Mouse (Mus musculus) lung, postnatal 14 days (tissue): ENCODE measurements around the gene Rbm20.
"Not testable (repeated sequence)": the region's sequence is repeated elsewhere in the genome, so short reads cannot be mapped to it uniquely, and the experiment has no call there.

Experiments
- DNase-seq: peaks from one replicate; pipeline ENCODE4 v3.0.0; 2021

Rbm20 gene

DNA sequence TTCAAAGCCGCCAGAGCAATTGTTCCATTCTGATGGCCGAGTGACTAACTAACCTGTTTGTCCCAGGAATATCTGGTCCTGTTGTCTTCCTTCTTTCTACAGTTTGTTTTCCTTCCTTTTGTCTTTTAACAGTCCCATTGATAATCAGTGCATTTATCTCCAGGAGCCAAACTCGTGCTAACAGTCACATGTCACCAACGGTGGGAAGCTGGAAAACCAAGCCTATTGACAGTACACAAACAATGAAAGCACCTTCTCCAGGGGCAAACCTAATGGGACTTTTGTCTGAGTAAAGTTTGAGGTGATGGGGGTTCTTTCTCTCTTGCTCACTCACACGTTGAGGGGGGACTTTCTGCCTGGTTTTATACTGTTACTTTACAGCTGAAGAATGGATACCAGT is 213.2 kb downstream of the Rbm20 start:
- no peak for DNase-seq

DNA sequence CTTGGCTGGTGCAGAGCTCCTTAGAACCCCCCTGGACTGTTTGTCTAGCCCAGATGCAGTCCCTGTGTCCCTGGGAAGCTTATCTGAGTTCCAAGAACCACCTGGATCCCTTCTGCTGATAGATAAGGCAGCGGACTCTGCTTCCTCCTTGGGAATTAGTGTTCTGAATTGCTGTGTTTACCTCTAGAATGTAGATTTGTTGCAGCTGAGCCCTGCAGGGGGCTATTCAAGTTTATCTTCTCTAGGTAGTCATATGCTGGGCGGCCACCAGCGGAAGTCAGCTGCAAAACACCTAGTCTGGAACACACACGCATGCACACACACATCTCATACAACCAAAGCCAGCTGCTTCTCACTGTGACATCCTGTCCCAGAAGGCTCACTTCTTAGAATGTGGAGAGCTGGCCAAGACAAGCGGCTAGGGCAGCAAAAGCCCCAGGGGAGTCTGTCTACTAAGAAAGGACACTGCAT is 213.7 kb downstream of the Rbm20 start:
- peak; percentile 20 for DNase-seq

DNA sequence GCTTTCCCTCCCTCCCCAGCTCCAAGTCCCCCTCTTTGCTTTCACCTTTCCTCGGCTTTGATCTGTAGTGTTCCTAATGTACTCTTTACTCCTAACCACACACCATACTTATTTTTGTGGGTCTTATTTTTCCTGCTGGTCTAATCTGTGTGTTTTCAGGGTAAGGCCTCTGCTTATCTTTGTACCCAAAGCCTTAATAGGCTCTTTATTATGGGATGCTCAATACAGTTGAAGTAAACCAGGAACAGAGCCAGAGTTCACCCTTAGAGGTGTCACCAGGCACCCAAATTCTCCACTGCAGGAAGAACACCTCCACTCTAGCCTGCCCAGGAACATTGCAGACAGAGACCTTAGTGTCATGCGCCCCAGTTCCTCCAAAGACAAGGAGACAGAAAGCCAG is 214.5 kb downstream of the Rbm20 start:
- DNase-seq, result no peak

DNA sequence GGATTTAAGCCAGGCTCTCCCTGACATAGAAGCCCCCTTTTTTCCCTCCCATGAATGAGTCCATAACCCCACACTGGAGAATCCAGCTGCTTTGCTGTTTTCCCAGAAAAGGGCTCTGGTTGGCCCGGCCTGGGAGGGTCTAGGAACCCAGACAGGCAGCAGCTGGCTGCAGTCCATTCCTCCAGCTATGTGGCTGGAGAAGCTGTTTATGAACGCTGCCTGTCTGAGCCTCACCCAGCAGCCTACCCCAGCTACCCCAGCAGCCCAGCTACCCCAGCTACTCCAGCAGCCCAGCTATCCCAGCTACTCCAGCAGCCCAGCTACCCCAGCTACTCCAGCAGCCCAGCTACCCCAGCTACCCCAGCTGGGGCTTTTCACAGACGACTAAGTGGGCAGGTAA is 215.0 kb downstream of the Rbm20 start, which contains the start of gene Pdcd4:
Gene Pdcd4 (plus strand): TSS at position 171 of the 400 bp plus-strand sequence.
- peak; percentile 43 for DNase-seq

DNA sequence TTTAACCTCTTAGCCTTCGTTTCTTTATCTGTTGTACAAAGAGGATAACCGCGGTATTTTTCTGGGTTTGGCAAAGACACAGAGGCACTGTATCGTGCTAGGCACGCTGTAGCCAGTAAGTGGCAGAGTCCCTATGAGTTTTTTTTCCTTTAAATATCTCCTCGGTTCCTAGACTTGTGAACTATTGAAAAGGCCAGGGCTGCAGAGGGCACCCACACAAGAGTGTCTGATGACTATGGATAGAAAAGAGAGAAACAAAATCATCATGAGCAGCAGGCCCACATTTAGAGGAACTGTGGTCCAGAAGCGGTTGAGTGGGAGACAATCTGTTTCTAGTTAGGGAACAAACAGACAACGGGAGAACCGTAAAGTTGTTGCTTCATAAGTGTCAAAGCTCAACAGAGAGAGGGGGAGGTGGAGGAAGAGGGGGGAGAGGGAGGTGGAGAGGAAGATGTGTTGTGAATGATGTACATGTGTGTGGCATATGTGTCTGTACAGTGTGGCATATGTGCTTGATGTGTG is 215.8 kb downstream of the Rbm20 start:
- DNase-seq, result no peak

DNA sequence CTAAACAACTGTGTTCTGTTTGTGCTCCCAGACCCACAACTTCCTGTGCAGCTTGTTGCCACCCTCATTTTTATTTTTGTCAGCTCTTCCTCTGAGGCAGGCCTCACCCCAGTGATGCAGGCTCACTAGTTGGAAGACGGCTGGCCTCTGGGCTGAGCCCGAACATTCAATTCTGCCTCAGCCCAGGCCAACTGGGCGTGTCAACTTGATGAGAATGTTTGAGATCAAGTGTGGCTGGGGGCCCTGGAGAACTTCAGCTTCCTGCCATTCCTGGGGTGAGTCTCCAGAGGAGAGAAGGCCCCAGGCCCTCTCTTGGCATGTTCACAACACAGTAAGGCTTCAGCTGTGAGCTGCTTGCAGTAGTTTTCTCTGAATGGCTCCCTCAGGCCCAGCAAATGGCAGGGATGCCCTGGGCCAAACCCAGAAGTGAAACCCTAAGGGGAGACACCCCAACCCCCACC is 216.6 kb downstream of the Rbm20 start:
- DNase-seq, result peak; percentile 46

DNA sequence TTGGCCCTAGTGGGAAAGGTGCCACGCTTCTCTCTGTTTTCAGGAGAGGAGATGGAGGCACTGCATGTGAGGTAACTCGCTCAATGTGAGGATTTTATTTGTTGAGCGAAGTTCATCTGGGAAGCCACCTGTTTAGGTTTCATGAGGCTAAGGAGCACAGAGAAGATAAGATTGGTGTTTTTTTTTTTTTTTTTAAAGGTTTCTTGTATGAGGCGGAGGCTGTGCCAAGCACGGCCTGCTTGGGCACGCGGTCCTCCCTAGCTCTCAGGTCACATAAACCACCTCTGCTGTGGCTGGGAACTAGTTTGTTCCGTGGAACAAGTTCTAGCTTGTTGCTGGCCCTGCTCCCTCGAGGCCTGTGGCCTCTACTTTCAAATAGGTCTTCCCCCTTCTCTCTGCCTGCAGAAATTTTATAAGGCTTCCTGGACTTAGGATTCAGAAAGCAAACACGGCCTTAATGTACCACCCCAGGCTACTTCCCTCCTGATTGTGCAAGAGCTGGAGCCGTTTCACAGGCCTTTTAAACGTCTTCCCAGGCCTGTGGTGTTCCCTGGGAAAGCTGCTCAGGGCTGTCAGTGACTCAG is 217.5 kb downstream of the Rbm20 start:
- peak; percentile 41 for DNase-seq

DNA sequence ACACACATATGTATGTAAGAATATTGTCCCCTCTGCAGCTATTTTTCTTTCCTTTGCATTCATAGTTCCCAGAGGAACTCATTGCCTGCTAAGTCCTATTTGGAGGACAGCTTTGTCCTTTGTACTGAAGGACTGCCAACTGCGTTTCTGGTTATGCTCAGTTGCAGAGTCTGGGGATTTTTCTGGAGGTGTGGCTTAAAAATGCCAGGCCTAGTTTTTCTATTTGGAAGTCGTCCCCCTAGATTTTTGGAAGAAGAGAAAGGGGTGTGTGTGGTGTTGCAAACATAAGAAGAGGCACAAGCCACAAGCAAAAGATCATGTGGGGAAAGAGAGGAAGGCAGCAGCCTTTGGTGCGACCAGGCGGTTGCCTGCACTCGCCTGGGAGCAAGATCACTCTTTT is 220.9 kb downstream of the Rbm20 start:
- DNase-seq, result no peak

DNA sequence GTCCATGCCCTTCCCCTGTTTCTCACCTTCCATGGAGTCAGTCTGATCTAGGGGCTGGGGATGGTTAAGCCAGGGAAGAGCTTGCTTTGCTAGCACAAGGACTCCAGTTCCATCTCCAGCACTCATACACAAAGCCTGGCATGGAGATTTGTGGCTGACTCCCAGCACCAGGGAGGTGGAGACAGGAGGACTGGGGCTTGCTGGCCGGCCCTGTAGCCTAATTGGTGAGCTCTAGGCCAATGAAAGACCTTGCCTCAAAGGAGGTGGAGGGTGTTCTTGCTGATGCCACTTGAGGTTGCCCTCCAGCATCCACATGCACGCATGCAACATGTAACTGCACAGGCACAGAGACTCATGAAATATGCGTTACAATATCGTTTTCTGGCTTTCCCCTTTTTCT is 221.4 kb downstream of the Rbm20 start:
- DNase-seq, result no peak

DNA sequence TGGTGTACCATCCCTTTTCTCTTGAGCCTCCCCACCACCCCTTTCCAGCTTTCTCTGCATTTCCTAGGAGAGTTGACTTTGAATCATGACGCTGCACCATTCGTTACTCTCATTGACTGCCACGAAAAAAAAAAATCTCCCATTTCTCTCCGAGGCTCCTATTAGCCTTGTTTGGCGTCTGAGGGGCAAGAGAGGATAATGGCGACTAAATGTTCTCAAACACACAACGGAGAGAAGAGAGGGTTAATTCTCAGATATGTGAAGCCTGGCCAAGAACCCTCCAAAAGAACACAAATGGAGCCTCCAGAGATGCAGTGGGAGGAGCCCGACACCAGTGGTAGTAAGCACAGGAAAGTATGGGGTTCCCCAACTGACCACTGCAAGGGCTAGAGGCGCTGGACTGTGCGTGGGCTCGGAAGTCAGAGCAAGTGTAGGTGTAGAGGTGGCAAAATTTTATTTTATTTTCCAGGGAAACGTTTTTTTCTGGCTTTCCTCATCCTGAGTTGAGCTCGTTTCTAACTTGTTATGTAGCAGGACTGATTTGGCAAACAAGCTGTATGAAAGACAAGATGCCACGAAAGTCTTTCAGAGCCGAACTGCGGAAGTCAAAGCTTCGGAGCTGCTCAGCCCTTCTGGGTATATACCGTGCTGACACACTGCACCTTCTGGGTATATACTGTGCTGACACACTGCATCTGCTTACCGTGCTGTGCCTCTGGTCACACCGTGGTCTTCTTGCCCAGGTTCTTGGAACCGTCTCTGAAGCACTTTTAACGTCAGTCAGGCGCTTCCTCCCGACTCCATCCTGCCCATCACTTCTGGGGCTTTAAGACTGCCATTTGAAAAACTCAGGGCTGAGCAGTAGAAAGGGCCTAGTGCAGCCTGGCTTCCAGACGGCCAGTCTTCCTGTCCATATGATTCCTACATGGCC is 222.1 kb downstream of the Rbm20 start:
- DNase-seq, result no peak

DNA sequence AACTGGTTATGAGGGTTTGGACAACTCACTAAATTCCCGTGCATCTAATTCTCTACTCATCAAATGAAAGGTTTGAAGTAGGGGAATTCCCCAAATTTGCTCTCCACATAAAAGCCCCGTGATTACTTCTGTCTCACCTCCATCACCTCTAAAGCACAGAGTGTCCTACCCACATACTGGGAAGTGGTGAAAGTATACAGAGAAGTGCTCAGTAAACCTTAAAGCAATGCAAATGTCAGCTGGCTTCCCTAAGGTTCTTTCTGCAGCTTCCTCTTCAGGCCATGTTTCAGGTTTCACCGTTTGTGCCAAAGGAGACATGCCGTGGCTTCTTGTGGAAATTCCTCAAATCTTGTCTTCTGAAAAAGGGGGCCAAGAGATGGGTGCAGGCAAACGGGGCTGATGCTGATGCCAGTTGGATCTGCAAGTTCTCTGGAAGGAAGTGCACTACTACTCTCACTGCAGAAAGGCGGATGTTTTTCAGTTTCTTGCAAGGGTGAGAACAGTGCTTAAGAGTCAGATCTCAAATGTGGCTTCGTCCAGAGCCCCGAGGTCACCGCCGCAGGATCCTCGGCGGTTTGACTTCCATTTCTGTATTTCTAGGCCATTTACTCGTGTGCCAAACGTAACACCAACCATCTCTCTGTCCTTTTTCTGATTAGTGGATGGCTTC is 223.0 kb downstream of the Rbm20 start:
- DNase-seq, result no peak

DNA sequence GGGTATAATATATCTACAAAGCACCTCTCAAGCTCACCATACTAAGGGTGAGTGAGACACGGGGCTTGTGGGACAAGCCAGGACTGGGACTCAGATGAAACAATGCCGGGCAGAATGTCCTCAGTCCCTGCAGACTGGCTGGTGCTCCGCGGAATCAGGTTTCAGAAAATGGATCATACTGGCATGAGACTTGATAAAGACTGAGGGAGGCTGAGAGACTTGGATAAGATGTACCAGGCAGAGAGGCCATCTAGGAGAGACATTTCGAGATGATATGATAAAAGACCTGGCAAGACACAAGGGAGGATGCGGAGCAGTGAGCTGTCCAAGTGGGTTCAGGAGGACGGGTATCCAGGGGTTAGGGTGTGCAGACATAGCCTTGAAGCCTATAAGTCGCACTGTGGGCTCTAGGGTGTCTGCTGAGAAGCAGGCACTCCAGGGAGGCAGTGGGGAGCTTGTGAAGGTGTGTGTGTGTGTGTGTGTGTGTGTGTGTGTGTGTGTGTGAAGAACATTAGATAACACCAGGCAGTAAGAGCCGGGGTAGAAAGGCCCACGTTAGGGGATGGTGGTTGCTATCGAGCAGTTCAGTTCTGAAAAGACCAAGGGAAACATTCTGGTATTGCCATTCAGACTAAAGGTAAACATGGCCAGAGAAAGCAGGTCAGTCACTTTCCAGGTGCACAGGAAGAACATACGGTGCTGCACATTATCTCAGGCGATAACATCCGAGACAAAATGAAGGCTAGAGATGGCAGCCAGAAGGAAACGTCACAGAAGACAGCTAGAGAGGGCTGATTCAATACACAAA is 225.0 kb downstream of the Rbm20 start:
- DNase-seq, result no peak

DNA sequence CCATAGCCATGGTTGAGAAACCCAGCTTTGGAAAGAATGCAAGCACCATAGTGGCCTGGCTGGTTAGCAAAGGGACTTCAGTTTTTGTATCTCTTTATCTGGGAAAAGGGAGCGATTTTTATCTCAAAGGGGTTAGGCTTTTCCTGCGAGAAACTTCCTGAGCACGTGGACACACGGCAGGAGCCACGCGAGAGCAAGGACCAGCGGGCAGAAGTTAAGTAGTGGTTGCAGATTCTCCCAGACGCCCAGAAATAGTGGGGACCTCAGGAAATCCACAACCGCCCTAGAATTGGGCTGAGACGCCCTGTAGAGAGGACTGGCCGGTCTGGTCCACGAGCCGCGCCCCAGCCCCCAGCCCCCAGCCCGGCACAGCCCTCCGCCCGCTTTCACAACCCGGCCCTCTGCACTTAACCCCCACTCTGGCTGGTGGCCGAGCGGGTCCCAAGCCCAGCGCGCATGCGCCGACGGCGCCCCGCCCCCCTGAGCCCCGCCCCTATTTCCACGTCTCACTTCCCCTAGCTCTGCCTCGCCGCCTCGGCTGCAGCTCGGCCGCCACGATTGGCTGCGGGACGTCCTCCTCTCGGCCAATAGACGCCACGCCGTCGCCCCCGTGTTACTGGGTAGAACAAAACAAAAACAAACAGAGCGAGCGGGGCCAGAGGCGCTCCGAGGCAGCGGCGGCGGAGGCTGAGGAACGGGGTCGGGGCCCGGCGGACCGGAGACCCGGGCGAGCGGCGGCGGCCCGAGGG is 225.8 kb downstream of the Rbm20 start:
- peak; percentile 95 for DNase-seq

DNA sequence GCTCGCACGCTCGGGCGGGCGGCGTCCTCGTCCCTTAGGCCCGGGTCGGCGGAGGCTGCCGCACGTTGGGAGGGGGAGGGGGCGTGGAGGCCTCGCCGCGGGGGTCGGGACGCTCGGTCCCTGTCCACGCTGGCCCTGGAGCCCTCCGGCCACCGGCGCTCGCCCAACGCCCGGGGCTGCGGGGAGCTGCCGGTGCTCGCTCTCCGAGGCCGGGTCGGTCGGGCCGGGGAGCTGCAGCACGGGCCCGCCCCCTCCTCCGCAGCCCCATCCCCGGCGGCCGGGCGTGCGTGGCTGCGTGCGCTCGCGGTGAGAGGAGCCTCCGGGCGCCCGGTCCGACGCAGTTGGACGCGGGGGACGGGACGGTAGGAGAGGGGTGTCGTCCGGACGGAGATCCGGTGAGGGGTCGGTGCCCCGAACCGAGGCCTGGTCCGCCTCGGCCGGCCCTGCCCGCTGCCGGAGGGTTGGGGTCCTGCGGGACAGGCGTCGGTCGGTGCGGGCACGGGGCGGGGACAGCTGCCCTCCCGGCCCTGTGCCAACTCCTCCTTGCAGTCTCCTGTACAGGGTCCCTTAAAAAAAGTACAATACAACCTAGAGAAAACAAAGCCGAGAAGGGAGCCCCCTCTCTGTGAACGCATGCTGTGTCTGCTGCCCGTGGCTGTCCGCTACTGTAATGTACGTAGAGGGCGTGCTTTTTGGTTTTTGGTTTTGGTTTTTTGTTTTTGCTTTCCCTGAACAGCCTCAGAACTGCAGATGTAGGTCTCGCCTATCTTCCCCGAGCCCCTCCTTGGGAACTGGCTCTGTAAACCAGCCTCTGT is 226.6 kb downstream of the Rbm20 start:
- DNase-seq, result peak; percentile 56

DNA sequence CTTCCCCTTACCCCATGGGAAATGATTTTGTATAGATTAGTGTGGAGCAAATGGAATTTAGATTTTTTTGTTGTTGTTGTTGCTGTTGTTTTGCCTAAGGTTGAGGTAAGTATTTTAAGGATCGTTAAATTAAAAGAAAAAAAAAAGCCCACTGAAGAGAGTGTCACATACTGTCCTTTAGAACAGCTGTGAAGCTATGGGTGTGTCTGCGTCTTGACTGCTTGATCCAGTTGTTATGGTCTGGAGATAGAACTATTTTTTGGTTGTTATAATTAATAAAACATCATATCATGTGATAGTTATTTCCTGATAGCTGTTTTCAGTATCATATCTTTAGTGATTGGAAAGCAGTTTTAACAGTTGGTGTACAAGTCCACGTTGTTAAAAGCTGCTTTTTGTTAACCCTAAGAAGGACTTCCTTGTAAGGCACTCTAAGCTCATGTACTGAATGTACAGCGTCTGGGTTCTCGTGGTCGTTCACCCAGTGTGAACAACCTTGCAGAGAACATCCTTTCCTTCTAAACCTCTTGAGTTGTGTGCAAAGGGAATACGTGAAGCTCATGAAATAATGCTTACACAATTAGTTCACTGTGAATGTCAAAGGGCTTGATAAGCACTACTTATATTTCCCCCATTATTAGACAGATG is 227.9 kb downstream of the Rbm20 start:
- no peak for DNase-seq

DNA sequence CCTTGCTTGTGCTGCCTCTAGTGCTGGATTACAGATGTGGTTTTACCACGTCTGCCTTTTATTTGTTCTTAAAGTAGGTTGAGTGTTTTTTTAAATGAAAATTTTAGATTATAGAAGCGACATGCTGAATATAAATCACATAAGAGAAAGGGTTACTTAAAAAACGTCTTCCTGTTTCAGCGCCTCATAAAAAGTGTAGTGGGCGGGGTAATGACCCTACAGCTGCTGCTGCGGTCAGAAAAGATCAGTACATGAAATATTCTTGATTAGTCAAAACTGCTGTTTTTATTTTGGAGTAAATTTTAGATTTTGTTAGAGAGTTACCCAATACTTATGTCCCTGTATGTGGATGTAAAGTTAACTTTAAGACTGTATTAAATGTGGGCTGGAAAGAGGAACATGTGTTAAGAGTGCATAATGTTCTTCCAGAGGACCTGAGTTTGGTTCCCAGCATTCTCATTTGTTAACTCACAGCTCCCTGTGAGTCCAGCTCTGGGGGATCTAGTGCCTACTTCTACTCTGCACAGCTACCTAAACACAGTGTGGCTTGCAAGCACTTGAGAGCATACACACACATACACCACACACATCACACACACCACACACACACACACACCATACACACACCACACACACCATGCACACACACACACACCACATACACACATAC is 229.1 kb downstream of the Rbm20 start:
- no peak for DNase-seq

DNA sequence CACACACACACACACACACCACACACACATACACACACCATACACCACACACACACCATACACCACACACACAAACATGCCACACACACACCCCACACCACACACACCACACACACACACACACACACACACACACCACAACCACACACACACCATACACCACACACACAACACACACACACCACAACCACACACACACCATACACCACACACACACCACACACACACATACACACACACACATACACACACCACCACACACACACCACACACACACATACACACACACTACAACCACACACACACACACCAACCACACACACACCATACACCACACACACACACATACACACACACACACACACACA is 229.6 kb downstream of the Rbm20 start:
- DNase-seq, result not testable (repeated sequence)

DNA sequence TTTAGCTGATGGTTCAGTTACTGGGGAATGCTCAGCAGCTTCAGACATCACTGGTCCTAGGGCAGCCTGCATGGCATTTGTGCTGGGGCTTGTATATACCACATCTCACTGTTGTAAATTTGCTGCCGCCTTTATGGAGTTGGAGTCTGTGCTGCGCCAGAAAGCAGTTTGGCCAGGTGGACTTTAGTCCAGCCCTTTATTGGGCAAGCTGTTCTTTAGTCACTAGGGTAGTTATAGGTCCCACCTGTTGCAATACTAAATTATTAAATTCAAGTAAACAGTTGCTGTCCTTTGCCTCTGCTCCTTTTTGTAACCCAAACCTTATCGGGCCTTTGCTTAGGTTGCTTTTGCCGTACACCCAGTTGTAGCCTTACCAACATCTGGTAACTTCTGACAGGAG is 237.8 kb downstream of the Rbm20 start:
- no peak for DNase-seq
